Mouse (Mus musculus): ENCODE data around the gene Ndufab1. TPM values are rescaled to one million over a fixed set of nuclear protein-coding genes. Genes with fewer than 3 reads are reported as not detected.

Ndufab1 gene
- 1,343 and 1,477 TPM in 2 replicates for polyA plus RNA-seq (2015; fragmentation: Nextera tagmentation; extraction: Ambion mirVana)

DNA sequence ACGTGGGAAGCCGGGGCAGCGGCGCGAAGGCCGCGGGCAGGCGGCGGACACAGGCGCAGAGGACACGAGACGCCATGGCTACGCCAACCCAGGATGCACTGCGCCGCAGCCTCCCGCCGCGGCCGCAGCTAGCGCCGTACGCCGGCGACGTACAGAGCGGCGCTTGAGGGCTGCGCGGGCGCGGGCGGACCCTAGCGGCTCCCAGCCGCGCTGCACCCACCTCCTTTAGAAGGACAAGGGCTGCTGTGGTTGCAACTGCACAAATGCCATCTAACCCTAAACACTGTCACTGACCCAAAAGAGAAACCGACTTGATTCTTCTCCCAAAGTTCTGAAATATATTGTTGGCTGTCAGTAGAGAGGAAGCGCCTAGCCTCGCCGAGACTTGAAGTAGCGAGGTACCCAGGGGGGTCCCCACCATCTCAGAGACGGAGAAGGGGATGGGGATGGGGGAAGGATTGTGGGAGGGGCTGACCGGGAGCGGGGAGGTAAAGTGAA is at the start of gene Ndufab1:
Gene Ndufab1 (minus strand): TSS at position 140 of the 498 bp plus-strand sequence.
- Histone ChIP-seq H3K27ac (replicated peaks) (peak within 1 kb of the TSS; percentile 75), H3K27me3 (replicated peaks) (no peaks in the 10 kb centered on the region), H3K9me3 (no peaks in the 10 kb centered on the region), H3K4me2 (peak within 1 kb of the TSS; percentile 98), H3K36me3 (peaks cover 30% of the 10 kb centered on the region), H3K4me1 (peaks cover 20% of the 10 kb centered on the region), H3K9ac (peak within 1 kb of the TSS; percentile 93), H3K4me3 (peak within 1 kb of the TSS; percentile 74)
- under 1% methylated on average over 32 of the region's 43 CpGs for WGBS
- peak; percentile 98 for ATAC-seq (ENCODE audit: extremely low read depth, insufficient number of reproducible peaks, low FRiP score, low TSS enrichment)

DNA sequence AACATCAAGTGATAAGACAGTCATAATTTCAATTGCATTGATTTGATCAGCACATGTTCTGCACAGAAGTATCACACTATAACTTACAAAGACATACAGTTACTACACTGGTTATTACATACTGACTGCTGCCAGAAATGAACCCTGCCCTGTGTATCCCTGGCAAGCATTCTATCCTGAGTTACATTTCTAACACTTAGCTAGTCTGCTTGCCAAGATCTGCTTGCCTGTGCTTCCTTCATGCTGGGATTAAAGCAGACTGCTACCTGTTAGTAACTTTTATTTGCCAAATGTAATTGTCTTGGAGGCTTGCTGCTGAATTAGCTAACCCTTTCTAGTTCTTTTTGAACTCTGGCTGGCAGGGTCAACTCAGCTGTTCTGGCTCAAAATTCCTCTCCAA is 39.3 kb upstream of the Ndufab1 start:
- Histone ChIP-seq H3K4me1 (no peaks in the 10 kb centered on the region), H3K27ac (replicated peaks) (no peak overlapping the region), H3K4me3 (no peak overlapping the region), H3K9ac (no peak overlapping the region), H3K9me3 (no peaks in the 10 kb centered on the region), H3K36me3 (peaks cover 98% of the 10 kb centered on the region), H3K4me2 (no peak overlapping the region), H3K27me3 (replicated peaks) (no peaks in the 10 kb centered on the region)
- no peak for ATAC-seq (ENCODE audit: extremely low read depth, insufficient number of reproducible peaks, low FRiP score, low TSS enrichment)

DNA sequence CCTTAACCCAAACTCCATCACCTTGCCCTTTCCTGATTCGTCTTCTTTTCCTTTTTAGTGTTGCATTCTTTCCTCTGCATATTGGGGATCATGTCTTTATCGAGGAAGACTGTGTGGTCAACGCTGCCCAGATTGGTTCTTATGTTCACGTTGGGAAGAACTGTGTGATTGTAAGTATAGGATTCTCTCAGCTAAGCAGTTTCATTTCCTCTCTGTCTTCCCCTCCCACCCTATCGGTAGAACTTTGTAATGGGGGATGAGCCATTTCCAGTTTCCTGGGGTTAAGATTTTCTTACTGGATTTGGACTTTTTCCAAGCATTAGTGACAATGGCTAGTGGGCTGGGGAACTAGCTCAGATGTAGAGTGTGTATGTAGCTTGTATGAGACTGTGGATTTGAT is 36.5 kb upstream of the Ndufab1 start:
- Histone ChIP-seq H3K36me3 (peaks cover 87% of the 10 kb centered on the region), H3K27ac (replicated peaks) (no peak overlapping the region), H3K9ac (no peak overlapping the region), H3K4me2 (no peak overlapping the region), H3K27me3 (replicated peaks) (no peaks in the 10 kb centered on the region), H3K9me3 (no peaks in the 10 kb centered on the region), H3K4me3 (no peak overlapping the region), H3K4me1 (peaks cover 7% of the 10 kb centered on the region)
- WGBS, result 92% methylated on average over 5 of the region's 5 CpGs
- ATAC-seq (ENCODE audit: extremely low read depth, insufficient number of reproducible peaks, low FRiP score, low TSS enrichment), result no peak

DNA sequence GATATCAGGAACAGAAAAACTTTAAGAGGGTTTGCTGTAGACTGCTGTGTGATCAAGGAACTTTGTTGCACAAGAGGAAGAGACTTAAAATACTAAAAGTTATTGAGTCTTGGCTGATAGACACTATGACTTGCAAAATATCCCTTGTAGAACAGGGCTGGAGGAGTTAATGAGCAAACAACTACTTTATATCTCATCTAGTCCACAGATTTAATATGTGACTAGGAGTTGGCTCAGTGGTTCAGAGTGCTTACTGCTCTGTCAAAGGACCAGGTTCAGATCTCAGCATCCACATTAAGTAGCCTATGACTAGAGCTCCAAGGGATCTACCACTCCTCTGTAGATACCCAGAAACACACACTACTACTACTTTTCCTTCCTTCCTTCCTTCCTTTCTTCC is 35.4 kb upstream of the Ndufab1 start:
- Histone ChIP-seq H3K9me3 (no peaks in the 10 kb centered on the region), H3K4me2 (no peak overlapping the region), H3K36me3 (peaks cover 77% of the 10 kb centered on the region), H3K27me3 (replicated peaks) (no peaks in the 10 kb centered on the region), H3K9ac (no peak overlapping the region), H3K27ac (replicated peaks) (no peak overlapping the region), H3K4me3 (no peak overlapping the region), H3K4me1 (peaks cover 11% of the 10 kb centered on the region)
- no peak for ATAC-seq (ENCODE audit: extremely low read depth, insufficient number of reproducible peaks, low FRiP score, low TSS enrichment)

DNA sequence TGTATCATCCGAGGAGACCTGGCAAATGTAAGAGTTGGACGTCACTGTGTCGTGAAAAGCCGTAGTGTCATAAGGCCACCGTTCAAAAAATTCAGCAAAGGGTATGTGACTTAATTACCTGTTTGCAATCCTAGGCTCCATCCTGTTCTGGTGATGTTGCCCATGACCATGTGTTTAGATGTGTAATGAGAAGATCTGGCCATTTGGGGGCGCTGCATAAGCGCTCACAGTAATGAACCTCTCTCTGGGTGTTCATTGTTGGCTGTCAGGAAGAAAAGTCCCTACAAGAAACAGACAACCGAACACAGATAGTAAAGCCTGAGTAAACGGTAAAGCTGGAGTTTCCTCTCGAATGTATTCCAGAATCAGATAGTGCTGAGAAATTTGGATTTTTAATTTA is 33.4 kb upstream of the Ndufab1 start:
- Histone ChIP-seq H3K4me3 (no peak overlapping the region), H3K27me3 (replicated peaks) (no peaks in the 10 kb centered on the region), H3K9ac (no peak overlapping the region), H3K36me3 (peaks cover 57% of the 10 kb centered on the region), H3K27ac (replicated peaks) (no peak overlapping the region), H3K9me3 (no peaks in the 10 kb centered on the region), H3K4me1 (peaks cover 20% of the 10 kb centered on the region), H3K4me2 (no peak overlapping the region)
- 65% methylated on average over 10 of the region's 10 CpGs for WGBS
- ATAC-seq (ENCODE audit: extremely low read depth, insufficient number of reproducible peaks, low FRiP score, low TSS enrichment), result no peak

DNA sequence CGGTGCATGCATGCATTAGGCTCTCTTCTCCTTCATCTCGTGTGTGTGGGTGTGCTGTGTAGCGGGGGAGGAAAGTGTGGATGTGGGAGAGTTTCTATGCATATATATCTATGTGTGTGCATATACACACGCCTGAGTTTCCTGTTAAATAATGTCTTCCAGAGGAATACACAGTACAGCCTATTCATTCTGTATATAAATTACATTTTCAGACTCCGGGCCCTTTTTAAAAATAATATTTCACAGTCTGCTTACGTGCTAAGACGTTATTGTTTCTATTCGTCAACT is 31.6 kb upstream of the Ndufab1 start:
- Histone ChIP-seq H3K4me1 (peaks cover 20% of the 10 kb centered on the region), H3K36me3 (peaks cover 48% of the 10 kb centered on the region), H3K27ac (replicated peaks) (peak overlapping the region; percentile 75), H3K4me2 (peak overlapping the region; percentile 80), H3K9ac (peak overlapping the region; percentile 88), H3K9me3 (no peaks in the 10 kb centered on the region), H3K4me3 (peak overlapping the region; percentile 93), H3K27me3 (replicated peaks) (no peaks in the 10 kb centered on the region)
- 13% methylated on average over 8 of the region's 8 CpGs for WGBS
- no peak for ATAC-seq (ENCODE audit: extremely low read depth, insufficient number of reproducible peaks, low FRiP score, low TSS enrichment)

DNA sequence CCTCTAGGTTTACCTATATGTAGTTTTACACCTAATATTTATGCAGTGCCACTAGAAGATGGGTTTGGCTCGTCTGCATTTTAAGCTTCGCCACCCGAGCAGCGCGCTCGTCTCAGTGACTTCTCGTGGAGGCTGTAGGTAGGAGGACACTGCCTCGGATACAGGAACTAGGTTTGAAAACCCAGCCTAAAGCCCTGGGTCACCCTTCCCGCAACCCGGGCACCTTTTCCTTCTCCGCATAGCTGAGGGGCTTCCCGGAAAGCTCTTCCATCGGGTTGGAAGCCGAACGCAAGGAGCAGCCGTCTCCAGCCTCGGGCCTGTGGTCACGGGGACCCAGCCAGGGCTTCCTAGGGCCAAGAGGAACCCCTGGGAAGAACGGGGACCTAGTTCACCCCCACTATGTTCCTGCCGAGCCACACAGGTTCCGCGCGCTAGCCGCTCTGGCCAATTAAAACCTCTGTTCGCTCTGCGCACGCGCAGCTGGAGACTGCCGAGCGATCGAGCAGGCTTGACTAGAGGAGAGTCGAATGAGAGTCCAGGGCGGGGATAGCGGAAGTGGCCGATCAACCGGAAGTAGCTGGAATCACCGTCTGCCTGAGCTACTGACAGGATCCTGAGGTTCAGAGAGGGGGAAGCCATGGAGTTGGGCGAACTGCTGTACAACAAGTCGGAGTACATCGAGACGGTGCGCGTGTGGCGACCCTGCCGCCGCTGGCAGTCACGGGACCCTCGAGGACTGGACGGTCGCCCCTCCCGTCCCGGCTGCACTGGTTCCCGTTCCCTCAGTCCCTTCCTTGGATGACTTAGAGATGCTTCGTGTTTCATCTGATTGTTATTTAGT is 31.0 kb upstream of the Ndufab1 start, which contains the start of the genes Palb2 and Dctn5:
Gene Palb2 (minus strand): TSS at position 489 of the 841 bp plus-strand sequence.
Gene Dctn5 (plus strand): TSS at position 545 of the 841 bp plus-strand sequence.
- WGBS, result under 1% methylated on average over 54 of the region's 54 CpGs
- H3K9ac ChIP-seq, result peak within 1 kb of the TSS; percentile 88
- peak within 1 kb of the TSS; percentile 75 for H3K27ac ChIP-seq (replicated peaks)
- no peaks in the 10 kb centered on the region for H3K9me3 ChIP-seq
- ATAC-seq (ENCODE audit: extremely low read depth, insufficient number of reproducible peaks, low FRiP score, low TSS enrichment), result peak; percentile 94
- no peaks in the 10 kb centered on the region for H3K27me3 ChIP-seq (replicated peaks)
- H3K4me1 ChIP-seq, result peaks cover 20% of the 10 kb centered on the region
- peak within 1 kb of the TSS; percentile 90 for H3K4me2 ChIP-seq
- peaks cover 48% of the 10 kb centered on the region for H3K36me3 ChIP-seq
- peak within 1 kb of the TSS; percentile 93 for H3K4me3 ChIP-seq

DNA sequence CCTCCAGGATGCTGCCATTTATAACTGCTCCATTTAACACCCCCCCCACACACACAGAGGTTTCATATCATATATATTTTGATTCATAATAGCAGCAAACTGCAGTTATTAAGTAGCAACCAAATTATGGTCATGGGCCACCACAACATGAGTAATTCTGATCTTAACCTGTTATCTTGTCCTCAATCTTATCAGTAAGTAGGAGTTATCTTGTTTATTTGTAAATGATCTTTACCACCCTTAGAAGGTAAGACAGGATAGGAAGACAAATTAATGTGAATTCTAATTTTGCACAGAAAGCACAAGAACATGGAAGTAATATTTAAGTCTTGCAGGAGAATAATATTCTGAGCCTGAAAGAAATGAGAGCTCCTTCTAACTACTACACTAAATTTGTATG is 30.1 kb upstream of the Ndufab1 start:
- Histone ChIP-seq H3K4me2 (peak overlapping the region; percentile 90), H3K4me3 (peak overlapping the region; percentile 93), H3K4me1 (peaks cover 20% of the 10 kb centered on the region), H3K9ac (peak overlapping the region; percentile 88), H3K27ac (replicated peaks) (no peak overlapping the region), H3K36me3 (peaks cover 48% of the 10 kb centered on the region), H3K9me3 (no peaks in the 10 kb centered on the region), H3K27me3 (replicated peaks) (no peaks in the 10 kb centered on the region)
- ATAC-seq (ENCODE audit: extremely low read depth, insufficient number of reproducible peaks, low FRiP score, low TSS enrichment), result no peak

DNA sequence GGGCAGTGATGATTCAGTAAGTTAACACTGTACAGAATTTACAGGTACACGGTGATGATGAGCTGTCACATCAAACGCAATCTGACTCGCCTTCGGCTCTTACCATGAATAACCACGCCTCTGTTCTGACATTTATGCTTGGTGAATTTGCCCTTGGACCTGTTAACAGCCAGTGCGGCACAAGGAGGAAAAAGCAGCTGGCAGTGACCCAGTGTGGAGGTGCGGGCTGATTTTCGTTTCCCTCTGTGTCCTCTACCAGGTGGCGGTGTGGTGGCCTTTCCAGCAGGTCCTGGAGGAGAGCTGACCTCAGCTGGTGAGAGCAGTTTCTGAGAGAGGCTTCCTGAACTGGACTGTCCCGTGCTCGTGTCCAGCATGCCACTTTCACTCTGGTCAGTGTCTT is 25.3 kb upstream of the Ndufab1 start:
- WGBS, result 88% methylated on average over 11 of the region's 11 CpGs
- no peaks in the 10 kb centered on the region for H3K9me3 ChIP-seq
- ATAC-seq (ENCODE audit: extremely low read depth, insufficient number of reproducible peaks, low FRiP score, low TSS enrichment), result no peak

DNA sequence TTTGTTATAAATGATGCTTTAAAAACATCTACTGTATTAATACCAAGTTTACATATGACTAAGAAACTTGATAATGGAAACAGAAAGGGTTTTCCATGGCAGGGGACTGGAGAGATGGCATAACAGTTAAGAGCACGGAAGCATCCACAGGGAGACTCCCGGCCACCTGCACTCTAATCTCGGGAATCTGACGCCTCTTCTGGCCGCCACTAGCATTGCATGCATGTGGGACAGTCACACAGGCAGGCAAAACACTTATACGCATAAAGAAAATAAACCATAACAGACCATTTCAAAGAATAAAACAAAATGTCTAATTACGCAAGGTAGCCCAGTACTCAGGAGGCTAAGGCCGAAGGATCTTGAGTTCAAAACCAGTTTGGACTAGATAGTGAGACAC is 23.9 kb upstream of the Ndufab1 start:
- Histone ChIP-seq H3K36me3 (peaks cover 77% of the 10 kb centered on the region), H3K4me3 (no peak overlapping the region), H3K4me2 (no peak overlapping the region), H3K4me1 (no peaks in the 10 kb centered on the region), H3K27me3 (replicated peaks) (no peaks in the 10 kb centered on the region), H3K27ac (replicated peaks) (no peak overlapping the region), H3K9me3 (no peaks in the 10 kb centered on the region), H3K9ac (no peak overlapping the region)
- 78% methylated on average over 8 of the region's 8 CpGs for WGBS
- ATAC-seq (ENCODE audit: extremely low read depth, insufficient number of reproducible peaks, low FRiP score, low TSS enrichment), result no peak

More for the DNA sequence above, 25.3 kb upstream of the Ndufab1 start:
- peaks cover 66% of the 10 kb centered on the region for H3K36me3 ChIP-seq
- H3K27ac ChIP-seq (replicated peaks), result no peak overlapping the region
- no peaks in the 10 kb centered on the region for H3K27me3 ChIP-seq (replicated peaks)
- no peak overlapping the region for H3K9ac ChIP-seq
- peaks cover 8% of the 10 kb centered on the region for H3K4me1 ChIP-seq
- H3K4me2 ChIP-seq, result no peak overlapping the region
- no peak overlapping the region for H3K4me3 ChIP-seq

DNA sequence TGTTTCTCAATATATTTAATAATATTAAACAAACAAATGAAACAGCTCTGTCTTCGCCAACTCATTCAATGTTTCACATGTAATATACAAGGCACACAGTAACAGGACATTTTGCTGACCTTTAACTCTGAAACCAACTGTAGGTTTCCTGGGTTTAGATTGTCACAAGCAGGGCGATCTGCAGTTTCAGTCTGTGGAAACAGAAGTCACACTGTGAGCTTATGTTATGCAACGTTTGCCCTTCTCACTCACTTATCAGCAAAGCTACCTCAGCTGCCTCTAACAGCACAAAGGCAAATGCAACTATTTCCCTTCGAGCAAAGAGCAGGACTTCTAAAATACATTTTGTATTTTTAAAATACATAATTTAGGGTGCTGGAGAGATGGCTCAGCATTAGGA is 21.8 kb upstream of the Ndufab1 start:
- H3K36me3 ChIP-seq, result peaks cover 87% of the 10 kb centered on the region
- ATAC-seq (ENCODE audit: extremely low read depth, insufficient number of reproducible peaks, low FRiP score, low TSS enrichment), result no peak

DNA sequence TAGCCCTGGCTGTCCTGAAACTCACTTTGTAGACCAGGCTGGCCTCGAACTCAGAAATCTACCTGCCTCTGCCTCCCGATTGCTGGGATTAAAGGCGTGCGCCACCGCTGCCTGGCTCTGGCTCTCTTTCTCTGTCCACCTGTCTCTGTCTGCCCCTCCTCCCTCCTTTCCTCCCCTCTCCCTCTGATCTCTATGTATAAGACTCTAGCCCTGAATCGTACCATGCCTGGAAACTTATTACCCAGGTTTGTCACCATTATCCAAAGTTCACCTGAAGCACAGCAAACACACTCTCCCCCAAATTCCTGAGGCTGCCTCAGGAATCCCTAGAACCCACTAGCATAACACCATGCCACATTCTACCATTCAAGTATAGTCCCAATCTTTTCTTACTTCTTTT is 6.5 kb upstream of the Ndufab1 start:
- Histone ChIP-seq H3K27me3 (replicated peaks) (no peaks in the 10 kb centered on the region), H3K4me2 (no peak overlapping the region), H3K9ac (no peak overlapping the region), H3K4me3 (no peak overlapping the region), H3K27ac (replicated peaks) (no peak overlapping the region), H3K36me3 (peaks cover 57% of the 10 kb centered on the region), H3K9me3 (no peaks in the 10 kb centered on the region), H3K4me1 (no peaks in the 10 kb centered on the region)
- no peak for ATAC-seq (ENCODE audit: extremely low read depth, insufficient number of reproducible peaks, low FRiP score, low TSS enrichment)
- 91% methylated on average over 6 of the region's 6 CpGs for WGBS

More for the DNA sequence above, 21.8 kb upstream of the Ndufab1 start:
- 73% methylated on average over 4 of the region's 4 CpGs for WGBS
- Histone ChIP-seq H3K4me2 (no peak overlapping the region), H3K27me3 (replicated peaks) (no peaks in the 10 kb centered on the region), H3K27ac (replicated peaks) (no peak overlapping the region), H3K4me1 (no peaks in the 10 kb centered on the region), H3K4me3 (no peak overlapping the region), H3K9me3 (no peaks in the 10 kb centered on the region), H3K9ac (no peak overlapping the region)

Data from heart, embryonic 13.5 days (tissue).